Mouse (Mus musculus): Measurements from ENCODE around the gene Zbtb38.

The Zbtb38 gene

DNA sequence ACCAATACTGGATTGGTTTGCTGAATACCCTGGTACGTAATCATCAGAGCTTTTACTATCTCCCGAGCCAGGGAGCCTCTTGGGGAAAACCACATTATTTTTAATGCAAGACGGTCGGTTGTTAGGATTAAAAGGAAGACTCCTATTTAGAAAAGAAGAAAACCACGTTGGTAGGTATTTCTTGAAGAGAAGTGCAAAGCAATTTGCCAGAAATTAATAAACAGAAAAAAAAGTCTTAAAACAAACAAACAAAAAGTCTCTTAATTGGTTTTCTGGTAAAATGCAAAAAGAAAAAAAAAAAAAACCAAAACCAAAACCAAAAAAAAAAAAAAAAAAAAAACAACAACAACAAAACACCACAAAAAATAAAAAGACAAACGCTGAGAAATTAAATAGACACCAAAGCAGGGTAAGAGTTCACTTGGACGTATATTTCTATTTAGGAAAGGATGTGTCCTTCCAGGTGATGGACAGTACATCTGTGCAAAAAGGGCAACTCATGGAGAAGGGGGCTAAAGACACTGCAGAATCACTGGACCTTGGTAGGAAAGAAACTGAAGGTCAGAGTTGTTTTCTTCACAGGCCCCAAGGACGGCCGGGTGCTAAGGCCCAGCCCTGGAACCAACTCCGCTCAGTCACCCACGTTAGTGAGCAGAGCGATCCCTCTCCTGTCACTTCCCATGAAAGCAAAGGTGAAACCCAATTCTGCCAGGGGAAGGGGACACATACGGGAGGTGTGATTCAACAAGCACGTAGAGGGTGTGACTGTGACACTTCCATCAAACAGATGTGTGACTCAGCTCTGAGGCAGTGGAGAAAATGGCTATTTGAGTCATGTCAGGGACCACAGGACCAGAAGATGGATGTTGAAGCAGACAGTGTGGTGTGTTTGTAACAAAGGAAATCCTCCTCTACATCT is 38.9 kb downstream of the Zbtb38 start:
- DNase-seq (ENCODE audit: low spot score in 2 of 2), result no peak

DNA sequence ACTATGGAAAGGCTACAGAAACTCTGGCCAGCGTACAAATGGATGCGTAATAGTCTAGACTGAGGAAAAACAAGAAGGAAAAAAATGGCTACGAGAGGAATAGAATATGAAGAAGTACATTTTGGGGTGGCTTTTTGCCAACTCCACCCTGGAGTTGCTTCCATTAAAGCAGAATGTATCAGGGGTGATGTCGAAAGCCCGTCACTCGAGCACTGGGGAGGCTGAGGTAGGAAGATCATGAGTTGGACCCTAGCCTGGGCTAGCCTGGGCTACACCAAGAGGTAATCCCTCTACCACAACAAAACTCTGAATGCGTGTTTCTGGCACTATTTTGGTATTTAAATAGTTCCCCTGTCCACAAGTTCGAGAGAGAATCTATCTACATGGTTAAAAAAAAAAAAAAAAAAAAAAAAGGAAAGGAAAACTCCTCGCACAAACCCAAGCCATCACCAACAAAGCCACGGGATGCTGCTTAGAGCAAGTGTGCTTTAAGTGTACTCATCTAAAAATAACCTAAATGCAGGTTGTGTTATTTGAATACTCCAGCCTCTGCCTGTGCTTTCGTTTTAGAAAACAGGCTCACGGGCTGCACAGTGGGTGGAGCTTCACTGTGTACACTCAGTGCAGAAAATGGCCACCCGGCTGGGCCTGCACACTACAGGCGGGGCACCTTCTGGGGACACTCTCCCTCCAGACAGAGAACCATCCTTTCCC is 39.7 kb downstream of the Zbtb38 start:
- no peak for DNase-seq (ENCODE audit: low spot score in 2 of 2)

DNA sequence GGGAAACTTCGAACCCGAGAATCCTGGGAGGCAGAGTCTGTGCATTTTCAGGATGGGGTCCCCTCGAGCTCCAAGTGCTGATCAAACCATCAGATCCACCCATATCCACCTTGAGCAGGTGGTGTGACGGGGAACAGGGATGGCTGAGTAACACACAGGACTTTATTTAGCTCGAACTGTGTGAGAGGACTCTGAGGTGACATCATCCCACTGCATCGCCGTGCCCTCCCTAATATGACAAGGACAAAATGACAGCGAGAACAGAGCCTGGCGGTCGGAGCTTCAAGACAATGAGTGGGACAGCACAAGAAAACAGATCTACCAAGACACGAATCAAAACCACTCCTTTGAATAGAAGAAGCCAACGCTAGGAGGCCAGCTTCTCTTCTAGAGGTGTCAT is 40.6 kb downstream of the Zbtb38 start:
- DNase-seq (ENCODE audit: low spot score in 2 of 2), result no peak

DNA sequence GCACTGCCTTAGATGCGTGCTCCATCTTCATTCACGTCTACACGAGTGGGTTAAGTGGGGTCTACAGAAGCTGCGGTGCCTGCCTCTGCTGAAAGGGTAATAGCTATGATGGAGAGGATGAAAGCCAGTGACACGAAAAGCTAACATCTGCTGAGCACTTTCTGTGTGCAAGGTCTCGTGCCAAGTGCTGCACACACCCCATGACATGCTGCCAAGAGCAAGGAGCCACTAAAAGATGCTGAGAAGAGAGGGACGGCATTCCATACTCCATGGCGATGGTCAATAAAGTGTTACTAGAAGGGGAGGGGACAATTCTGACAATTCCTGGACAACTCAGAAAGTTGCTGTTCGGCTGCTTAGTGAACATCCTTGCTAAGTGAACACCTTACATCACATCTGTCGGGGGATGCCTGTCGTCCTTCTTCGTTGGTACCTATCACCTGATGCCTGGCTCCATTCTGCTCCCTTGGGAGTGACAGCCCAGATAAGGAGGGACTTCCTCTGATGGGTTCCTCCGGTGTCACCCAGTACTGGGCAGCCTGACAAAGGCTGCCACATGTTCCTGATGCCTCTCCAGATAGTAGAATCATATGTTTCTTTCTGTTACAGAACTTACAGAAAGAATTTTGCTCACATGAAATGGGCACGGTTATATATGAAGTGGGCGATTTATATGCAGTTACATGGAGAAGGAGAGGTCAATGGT is 42.2 kb downstream of the Zbtb38 start:
- no peak for DNase-seq (ENCODE audit: low spot score in 2 of 2)

DNA sequence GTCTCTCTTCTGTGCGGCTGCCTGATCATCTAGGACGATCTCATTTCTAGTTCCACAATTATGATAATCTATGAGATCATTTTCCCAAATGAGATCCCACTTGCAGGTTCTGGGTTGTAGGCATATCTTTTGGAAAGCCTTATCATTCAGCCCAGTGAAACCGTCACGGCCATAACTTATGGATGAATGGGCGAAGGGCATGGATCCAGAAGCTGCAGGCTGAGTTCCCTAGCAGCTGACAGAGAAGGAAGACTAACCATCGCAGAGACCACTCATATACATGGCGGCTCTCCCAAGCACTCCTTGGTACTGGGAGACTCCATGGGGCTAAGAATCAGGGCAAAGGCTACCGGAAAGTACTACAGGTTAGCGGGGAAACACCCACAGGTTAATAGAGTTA is 43.7 kb downstream of the Zbtb38 start:
- DNase-seq (ENCODE audit: low spot score in 2 of 2), result no peak

DNA sequence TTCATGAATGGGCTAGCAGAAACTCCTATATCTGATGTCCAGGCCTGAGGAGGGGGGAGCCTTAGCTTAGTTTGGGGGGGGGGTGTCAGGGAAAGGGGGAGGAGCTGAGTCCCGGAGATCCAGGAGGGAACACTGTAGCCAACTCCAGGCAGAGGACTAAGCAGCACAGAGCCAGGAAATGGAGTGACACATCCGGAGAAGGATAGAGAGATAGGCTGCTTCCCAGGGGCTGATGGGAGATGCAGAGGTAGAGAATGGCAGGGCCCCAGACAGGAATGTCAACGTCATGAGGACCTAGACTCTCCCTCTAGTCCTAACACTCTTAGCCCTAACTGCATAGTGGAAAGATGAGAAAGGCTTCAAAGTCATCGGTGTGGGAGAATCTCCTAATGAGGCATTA is 44.7 kb downstream of the Zbtb38 start:
- no peak for DNase-seq (ENCODE audit: low spot score in 2 of 2)

DNA sequence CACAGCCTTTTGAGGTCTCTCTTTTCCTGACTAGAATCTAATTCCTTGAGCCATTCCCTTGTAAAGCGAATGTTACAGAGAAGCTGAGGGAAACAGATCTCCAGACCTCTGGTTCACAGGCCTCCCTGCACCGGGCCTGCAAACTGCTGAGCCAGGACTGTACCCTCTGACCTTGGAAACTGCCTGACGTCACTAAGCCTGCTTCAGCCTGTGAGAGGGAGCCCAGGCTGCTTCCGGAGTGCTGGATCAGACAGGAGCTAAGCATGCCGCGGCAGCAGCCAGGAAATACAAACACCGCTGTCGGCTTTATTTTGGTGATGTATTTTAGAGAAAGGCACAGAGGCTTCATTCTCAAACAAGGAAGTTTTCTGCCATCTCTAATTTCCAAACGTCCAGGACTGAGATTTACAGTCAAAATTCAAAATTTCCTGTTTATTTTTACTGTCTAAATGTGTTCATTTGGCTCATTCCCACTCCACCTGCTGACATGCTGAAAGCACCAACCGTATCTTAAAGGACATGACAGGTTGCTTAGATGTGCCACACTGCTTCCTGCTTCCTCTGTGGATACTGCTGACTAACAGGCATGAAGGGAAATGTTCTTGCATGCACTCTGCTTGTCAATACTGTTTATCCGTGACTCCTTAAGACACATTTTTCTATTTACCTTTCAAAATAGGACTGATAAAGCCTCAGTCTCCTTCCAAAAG is 46.9 kb downstream of the Zbtb38 start:
- DNase-seq (ENCODE audit: low spot score in 2 of 2), result no peak

DNA sequence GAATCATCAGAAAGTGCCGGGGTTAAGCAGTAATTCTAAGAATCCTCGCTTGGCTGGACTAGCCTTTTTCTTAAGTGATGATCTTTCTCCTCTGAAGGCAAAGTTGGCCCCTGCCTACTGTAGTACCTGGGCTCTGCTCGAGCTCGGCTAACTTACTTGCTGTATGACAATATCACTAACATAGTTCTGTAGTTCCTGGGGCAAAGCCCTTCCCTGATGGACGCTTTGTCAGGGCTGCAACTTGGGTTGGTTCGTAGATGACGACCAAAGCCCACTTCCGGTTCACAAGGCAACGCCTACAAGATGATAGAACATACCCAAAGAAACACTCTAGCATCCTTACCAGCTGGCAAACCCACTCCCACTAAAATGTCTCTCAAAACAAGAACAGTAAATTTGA is 47.7 kb downstream of the Zbtb38 start:
- no peak for DNase-seq (ENCODE audit: low spot score in 2 of 2)

DNA sequence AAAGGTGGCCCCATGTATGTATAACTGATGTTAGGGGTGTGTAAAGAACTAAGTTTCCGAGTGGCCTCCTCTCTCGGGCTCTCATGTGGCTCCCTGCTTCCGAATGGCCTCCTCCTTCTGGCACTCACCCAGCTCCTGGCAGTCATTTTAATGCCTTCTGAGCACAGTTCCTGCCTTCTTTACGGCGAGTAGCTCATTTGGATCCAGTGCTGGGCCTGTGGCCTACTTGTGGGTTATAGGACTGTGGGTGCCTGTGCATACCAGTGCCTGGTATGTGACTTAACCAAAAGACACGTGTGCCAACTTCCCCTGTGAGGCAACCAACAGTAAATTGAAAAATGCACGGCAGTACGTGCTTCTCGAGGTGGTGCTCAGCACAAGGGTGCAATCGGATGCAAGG is 50.7 kb downstream of the Zbtb38 start:
- DNase-seq (ENCODE audit: low spot score in 2 of 2), result no peak

DNA sequence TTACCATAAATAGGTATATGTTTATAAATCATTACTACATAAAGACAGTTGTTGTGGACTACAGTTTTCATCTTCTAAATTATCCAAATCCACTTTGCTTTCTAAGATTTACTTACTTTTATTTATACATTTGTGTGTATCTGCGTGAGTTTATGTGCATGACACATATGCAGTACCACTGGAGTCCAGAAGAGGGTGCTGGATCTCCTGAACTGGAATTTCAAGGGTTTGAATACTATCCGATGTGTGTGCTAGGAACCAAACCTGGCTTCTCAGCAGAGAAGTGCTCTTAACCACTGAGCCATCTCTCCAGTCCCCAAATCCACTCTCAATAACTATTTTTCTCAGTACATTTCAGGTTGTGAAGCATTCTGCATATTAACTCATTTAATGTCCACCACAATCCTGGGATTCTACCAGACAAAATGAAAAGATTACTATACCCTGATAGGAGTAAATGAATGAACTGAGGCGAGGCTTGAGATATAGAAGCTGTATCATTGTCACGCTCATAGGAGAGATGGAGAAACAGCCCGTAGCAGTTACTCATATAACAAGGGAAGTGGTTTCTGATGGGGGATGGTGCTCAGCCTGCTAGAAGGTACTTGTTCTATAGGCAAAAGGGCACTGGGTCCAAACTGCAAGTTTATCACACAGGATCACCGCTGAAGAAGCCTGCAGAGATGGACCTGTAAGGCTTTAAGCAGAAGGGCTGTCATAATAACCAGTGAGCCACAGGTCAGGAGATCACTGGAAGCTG is 53.2 kb downstream of the Zbtb38 start:
- no peak for DNase-seq (ENCODE audit: low spot score in 2 of 2)

DNA sequence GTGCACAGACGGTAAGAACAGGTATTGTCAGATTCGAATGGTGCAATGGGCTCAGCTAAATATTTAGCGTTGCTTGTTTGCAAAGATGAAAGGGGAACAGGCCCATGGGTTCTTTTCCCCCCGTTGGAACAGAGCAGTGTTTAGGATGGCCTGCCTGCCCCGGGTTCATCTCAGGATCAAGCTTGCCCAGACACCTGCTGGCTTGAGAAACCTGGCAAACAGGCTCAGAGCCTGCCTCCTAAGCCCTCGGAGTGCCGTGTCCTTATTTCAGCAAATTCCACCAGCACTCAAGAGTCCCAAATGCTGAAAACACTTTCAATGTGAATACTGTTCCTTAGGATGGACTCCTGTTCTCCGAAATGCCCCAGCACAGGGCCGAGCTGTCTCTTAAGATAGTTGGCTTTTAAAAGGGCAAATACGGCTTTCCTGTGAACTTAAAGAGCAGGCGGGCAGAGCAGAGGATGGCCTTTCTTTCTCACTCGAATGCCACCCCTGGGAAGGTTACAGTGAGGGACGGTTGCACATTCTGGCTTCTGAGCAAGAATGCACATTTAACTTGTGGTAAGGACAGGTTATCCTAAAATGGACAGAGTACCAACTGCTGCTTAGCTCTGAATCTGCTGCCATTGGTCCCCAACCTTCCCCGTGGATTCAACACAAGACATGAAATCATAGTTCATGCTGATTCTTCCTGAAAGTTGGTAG is 55.7 kb downstream of the Zbtb38 start:
- no peak for DNase-seq (ENCODE audit: low spot score in 2 of 2)

DNA sequence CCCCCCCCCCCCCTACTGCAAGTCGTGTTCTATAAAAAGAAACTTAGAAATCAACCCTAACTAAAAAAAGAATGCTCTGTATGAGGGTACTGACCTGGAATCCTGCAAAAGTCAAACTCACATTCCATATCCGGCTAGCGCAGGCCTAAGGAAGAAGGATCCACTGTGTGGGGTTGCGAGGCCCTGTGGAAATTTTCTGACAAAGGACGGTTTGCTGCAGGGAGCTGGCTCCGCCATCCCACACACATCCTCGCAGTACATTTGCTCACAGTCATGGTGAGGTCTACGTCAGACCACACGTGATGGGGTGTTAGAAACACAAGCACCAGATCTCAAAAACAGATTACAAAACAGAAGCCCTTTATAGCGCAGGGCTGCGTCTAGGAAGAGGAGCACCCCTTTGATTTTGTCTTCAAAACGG is 56.5 kb downstream of the Zbtb38 start:
- DNase-seq (ENCODE audit: low spot score in 2 of 2), result no peak

DNA sequence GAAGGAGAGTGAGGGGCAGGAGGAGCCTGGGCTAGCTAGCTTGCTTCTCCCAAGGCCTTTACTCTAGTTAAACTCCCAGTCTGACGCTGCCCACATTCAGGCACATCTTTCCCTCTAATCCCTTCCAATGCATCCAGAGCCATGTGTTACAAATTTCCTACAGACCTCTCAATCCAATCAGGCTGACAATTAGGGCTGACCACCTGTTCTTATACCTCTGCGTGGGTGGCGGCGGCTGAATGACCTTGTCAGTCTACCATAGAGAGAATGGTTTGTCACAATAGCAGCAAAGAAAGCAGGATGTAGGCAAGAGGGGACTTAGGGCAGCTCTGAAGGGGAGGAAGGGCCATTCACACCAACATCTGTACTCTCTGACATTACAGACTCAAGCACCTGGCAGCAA is 62.2 kb downstream of the Zbtb38 start:
- no peak for DNase-seq (ENCODE audit: low spot score in 2 of 2)

DNA sequence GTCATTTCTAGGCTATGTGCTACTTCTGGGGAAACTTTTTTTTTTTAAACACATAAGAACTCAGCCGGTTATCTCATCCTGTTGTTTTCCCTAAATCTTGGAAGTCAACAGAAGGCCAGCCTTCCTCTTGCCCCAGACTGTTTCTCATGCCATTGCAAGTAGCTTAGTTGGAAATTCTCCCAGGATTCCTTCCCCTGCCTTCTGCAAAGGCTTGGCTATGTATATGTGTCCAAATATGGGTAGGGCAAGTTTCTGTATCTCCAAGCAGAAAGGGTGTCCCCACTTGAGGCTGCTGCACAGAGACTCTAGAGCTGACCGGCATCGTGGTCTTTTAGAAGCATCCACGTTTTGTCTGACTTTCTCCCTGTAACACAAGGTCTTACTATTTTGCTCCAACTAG is 63.6 kb downstream of the Zbtb38 start:
- DNase-seq (ENCODE audit: low spot score in 2 of 2), result no peak

DNA sequence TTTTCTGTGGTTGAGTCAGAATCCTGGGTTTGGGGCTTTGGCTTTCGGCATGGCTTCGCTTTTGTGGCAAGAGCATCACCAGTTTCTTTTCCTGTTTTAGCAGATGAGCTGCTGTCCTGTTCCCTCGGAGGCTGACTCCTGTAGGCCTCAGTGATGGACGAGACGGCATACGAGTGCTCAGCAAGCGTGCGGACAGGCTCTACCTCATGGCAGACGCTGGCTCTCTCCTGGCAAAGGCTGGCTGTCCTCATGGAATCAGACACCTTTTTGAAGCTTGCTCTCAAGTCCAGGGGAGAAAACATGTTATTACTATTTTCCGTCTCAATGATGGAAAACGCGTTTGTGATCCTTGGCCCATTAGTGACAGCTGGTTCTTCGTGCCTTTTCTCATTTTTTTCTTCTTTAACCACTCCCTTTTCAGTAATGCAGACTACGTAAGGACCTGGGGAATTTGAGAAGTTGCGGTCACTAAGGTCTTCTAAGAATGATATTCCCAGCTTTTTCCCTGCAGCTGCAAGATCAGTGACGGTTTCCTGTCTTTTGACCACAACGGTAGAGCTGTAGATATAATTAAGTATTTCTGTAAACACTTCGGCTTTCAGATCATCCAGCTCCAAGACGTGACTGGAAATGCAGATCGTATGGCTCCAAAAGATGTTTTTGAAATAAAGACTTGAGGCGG is 64.3 kb downstream of the Zbtb38 start:
- no peak for DNase-seq (ENCODE audit: low spot score in 2 of 2)

DNA sequence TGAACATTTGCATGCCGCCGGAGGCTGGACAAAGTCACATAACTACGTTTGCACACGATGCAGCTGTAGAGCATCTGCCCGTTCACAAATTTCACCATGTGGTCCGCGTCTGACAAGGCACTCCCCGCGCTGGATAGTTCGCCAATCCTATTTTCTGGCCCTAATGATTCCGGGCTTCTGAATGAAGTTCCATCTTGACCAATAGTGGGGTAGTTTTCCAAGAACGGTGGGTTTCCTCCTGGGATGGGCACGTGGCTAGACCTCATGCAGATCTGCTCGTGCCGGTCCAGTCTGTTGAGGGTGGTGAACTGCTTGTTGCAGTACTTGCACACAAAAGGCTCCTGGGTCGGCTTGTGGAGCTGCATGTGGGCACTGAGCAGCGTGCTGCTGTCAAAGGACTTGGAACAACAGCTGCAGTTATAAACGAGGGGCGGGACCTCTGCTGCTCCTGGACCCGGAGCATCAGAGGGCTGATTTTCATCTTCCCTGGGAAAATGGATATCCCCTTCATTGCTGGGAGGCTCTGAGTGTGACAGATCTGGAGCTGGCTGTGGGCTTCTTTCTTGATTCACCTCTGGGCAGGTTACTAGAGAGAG is 64.9 kb downstream of the Zbtb38 start:
- no peak for DNase-seq (ENCODE audit: low spot score in 2 of 2)

DNA sequence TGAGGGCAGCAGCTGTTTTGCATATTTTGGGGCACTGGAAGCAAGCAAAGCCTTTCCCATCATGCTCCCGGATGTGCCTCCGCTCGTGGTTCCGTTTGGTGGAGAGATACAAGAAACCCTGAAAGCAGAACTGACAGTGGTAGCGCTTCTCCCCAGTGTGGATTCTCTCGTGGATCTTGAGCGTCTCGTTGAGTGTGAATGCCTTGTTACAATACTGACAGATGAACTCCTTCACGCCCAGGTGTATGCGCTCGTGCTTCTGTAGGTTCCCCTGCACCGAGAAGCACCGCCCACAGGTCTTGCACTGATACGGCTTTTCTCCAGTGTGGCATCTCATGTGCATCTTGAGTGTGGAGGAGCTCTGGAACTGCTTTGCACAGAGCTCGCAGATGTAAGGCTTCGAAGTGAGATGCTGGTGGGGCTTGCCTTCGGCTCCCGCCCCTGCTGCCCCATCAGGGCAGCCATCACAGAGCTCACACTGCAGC is 67.0 kb downstream of the Zbtb38 start:
- DNase-seq (ENCODE audit: low spot score in 2 of 2), result no peak

DNA sequence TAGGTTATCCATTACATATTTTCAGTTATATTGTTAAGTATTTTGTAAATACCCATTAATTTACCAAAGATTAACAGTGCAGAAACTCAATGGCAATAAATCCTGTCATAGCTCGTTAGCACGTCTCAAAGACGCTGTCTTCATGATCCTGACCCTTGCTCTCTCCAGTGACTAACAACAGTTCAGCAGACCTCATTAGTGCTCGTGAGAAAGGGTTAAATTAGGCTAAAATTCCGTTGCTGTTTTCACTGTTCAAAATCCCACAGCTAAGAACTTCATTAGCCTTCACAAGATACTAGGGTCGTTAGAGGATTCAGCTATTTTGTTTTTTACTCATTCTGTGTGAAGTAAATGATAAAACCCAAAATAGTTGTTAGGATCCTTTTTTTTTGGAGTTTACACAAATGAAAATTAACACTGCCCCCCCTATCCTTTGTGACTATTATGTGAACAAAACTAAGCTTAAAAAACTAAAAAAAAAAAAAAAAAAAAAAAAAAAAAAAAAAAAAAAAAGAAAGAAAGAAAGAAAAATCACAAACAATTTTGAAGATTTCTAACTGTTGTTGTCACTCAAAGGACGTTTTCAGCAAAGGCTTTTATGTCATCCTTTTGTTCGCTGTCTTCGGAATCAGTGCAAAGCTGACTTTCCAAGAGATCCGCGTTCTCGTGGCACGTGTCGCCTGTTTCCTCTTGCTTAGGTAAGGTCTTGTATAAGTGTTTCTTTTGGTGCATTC is 67.6 kb downstream of the Zbtb38 start:
- DNase-seq (ENCODE audit: low spot score in 2 of 2), result no peak
